Mouse (Mus musculus) forebrain, embryonic 12.5 days (tissue): ENCODE results near the gene Camta1. TPM values are rescaled to one million over a fixed set of nuclear protein-coding genes. Genes with fewer than 3 reads are reported as not detected.
A peak's percentile ranks its signal among the peaks of the same experiment; 100 is the strongest.

ENCODE experiments used
- ATAC-seq: fragments of 200-750 bp; cut with Nextera tagmentation; 2 replicates; pipeline ENCODE4 v1.8.0; 2017; ENCODE audit warnings: moderate TSS enrichment; ENCODE audit not compliant: low FRiP score
- H3K27ac ChIP-seq: fragments of 300-500 bp; sonication (generic); 2 replicates; pipeline ENCODE4 v1.5.1; 2016; ENCODE audit warnings: mild to moderate bottlenecking
- H3K27me3 ChIP-seq: fragments of 300-500 bp; sonication (generic); 2 replicates; pipeline ENCODE4 v1.6.1; 2016; ENCODE audit warnings: mild to moderate bottlenecking
- H3K36me3 ChIP-seq: fragments of 300-500 bp; sonication (generic); replicated peaks from 2 replicates; pipeline ENCODE4 v1.6.1; 2016; ENCODE audit warnings: mild to moderate bottlenecking
- H3K4me1 ChIP-seq: fragments of 300-500 bp; sonication (generic); 2 replicates; pipeline ENCODE4 v1.6.1; 2016
- H3K4me2 ChIP-seq: fragments of 300-500 bp; sonication (generic); 2 replicates; pipeline ENCODE4 v1.6.1; 2016; ENCODE audit warnings: mild to moderate bottlenecking, moderate library complexity
- H3K4me3 ChIP-seq: fragments of 300-500 bp; sonication (generic); replicated peaks from 2 replicates; pipeline ENCODE4 v1.5.1; 2016; ENCODE audit warnings: mild to moderate bottlenecking
- H3K9ac ChIP-seq: fragments of 300-500 bp; sonication (generic); 2 replicates; pipeline ENCODE4 v1.6.1; 2016; ENCODE audit warnings: mild to moderate bottlenecking
- H3K9me3 ChIP-seq: fragments of 300-500 bp; sonication (generic); 2 replicates; pipeline ENCODE4 v1.6.1; 2016
- WGBS: fragments of 180-500 bp; shearing (Covaris S2); methylation state at CpG from one replicate; pipeline ENCODE4 v1.1.7; 2016; 5-methylcytosine and 5-hydroxymethylcytosine counted together
- polyA plus RNA-seq: library from polyadenylated mRNA; unstranded; fragments of >200 nt; fragmentation: Nextera tagmentation; extraction: Ambion mirVana; gene quantifications from 2 replicates; pipeline ENCODE4 v1.2.1, GENCODE M21; 2016

Camta1 gene
- polyA plus RNA-seq, 1 experiment from 2014 or later = 164 TPM

GRCm38 (mm10) chr4:151194715-151195097, 667.0 kb downstream of the Camta1 start:
- no peak overlapping the region for H3K4me3 ChIP-seq
- no peaks in the 10 kb centered on the region for H3K9me3 ChIP-seq
- 0 out of 2 replicates have a peak, but pooled peaks cover 4% of the 10 kb centered on the region for H3K27me3 ChIP-seq
- H3K4me2 ChIP-seq = 0 out of 2 replicates have a peak overlapping the region, but pooled peaks have one; percentile 15
- 0 out of 2 replicates have a peak overlapping the region, but pooled peaks have one; percentile 53 for H3K27ac ChIP-seq
- no peak overlapping the region for H3K9ac ChIP-seq
- peaks cover 21% of the 10 kb centered on the region for H3K4me1 ChIP-seq
- 37% methylated on average over 4 of the region's 4 CpGs for WGBS
- peak; percentile 63; the same call in 1 of the 2 replicates for ATAC-seq
- H3K36me3 ChIP-seq = no peaks in the 10 kb centered on the region

- ATAC-seq = peak; percentile 71; the same call in 1 of the 2 replicates
- 22% methylated on average over 11 of the region's 11 CpGs for WGBS
- 0 out of 2 replicates have a peak overlapping the region, but pooled peaks have one; percentile 15 for H3K4me2 ChIP-seq
Observed at GRCm38 (mm10) chr4:151194030-151194714, 667.5 kb downstream of the Camta1 start.

GRCm38 (mm10) chr4:151186447-151186846, 675.2 kb downstream of the Camta1 start:
- WGBS = 17% methylated on average over 8 of the region's 8 CpGs
- Histone ChIP-seq H3K9ac (no peak overlapping the region), H3K36me3 (no peaks in the 10 kb centered on the region), H3K27me3 (0 out of 2 replicates have a peak, but pooled peaks cover 2% of the 10 kb centered on the region), H3K4me1 (no peaks in the 10 kb centered on the region), H3K4me2 (no peak overlapping the region), H3K4me3 (no peak overlapping the region), H3K9me3 (no peaks in the 10 kb centered on the region), H3K27ac (no peak overlapping the region)
- peak; percentile 17; the same call in 1 of the 2 replicates for ATAC-seq

More at GRCm38 (mm10) chr4:151194030-151194714, 667.5 kb downstream of the Camta1 start:
- Histone ChIP-seq H3K4me3 (no peak overlapping the region), H3K4me1 (peaks cover 21% of the 10 kb centered on the region), H3K9me3 (no peaks in the 10 kb centered on the region), H3K27me3 (0 out of 2 replicates have a peak, but pooled peaks cover 4% of the 10 kb centered on the region), H3K27ac (peak overlapping the region; percentile 43; the same call in 1 of the 2 replicates), H3K9ac (no peak overlapping the region), H3K36me3 (no peaks in the 10 kb centered on the region)

- Histone ChIP-seq H3K9me3 (no peaks in the 10 kb centered on the region), H3K27ac (no peak overlapping the region), H3K36me3 (no peaks in the 10 kb centered on the region), H3K9ac (no peak overlapping the region), H3K4me1 (peaks cover 3% of the 10 kb centered on the region; the same call in 1 of the 2 replicates), H3K4me3 (no peak overlapping the region), H3K27me3 (0 out of 2 replicates have a peak, but pooled peaks cover 2% of the 10 kb centered on the region), H3K4me2 (no peak overlapping the region)
- ATAC-seq = no peak
- 10% methylated on average over 1 of the region's 1 CpGs for WGBS
Observed at GRCm38 (mm10) chr4:151185750-151186149, 675.9 kb downstream of the Camta1 start.

- H3K4me1 ChIP-seq = peaks cover 28% of the 10 kb centered on the region
- H3K4me3 ChIP-seq = no peak overlapping the region
- H3K27ac ChIP-seq = no peak overlapping the region
- H3K27me3 ChIP-seq = peaks cover 5% of the 10 kb centered on the region; the same call in 1 of the 2 replicates
- H3K9me3 ChIP-seq = no peaks in the 10 kb centered on the region
- no peak overlapping the region for H3K4me2 ChIP-seq
- H3K36me3 ChIP-seq = no peaks in the 10 kb centered on the region
- no peak overlapping the region for H3K9ac ChIP-seq
- no peak for ATAC-seq
- 44% methylated on average over 7 of the region's 7 CpGs for WGBS
Observed at GRCm38 (mm10) chr4:151180394-151180902, 681.2 kb downstream of the Camta1 start.

GRCm38 (mm10) chr4:151179639-151180038, 682.0 kb downstream of the Camta1 start:
- H3K4me1 ChIP-seq = peaks cover 28% of the 10 kb centered on the region
- ATAC-seq = no peak
- H3K36me3 ChIP-seq = no peaks in the 10 kb centered on the region
- WGBS = 75% methylated on average over 3 of the region's 3 CpGs
- H3K27me3 ChIP-seq = peaks cover 5% of the 10 kb centered on the region; the same call in 1 of the 2 replicates
- H3K4me2 ChIP-seq = no peak overlapping the region
- no peak overlapping the region for H3K27ac ChIP-seq
- no peak overlapping the region for H3K4me3 ChIP-seq
- H3K9me3 ChIP-seq = no peaks in the 10 kb centered on the region
- H3K9ac ChIP-seq = no peak overlapping the region

GRCm38 (mm10) chr4:151178970-151179378, 682.7 kb downstream of the Camta1 start:
- H3K9me3 ChIP-seq = no peaks in the 10 kb centered on the region
- H3K4me1 ChIP-seq = peaks cover 28% of the 10 kb centered on the region
- no peak for ATAC-seq
- WGBS = 52% methylated on average over 8 of the region's 8 CpGs
- H3K9ac ChIP-seq = no peak overlapping the region
- peaks cover 5% of the 10 kb centered on the region; the same call in 1 of the 2 replicates for H3K27me3 ChIP-seq
- H3K36me3 ChIP-seq = no peaks in the 10 kb centered on the region
- no peak overlapping the region for H3K27ac ChIP-seq
- no peak overlapping the region for H3K4me3 ChIP-seq
- no peak overlapping the region for H3K4me2 ChIP-seq

- Histone ChIP-seq H3K27me3 (peaks cover 18% of the 10 kb centered on the region), H3K27ac (no peak overlapping the region)
- ATAC-seq = peak; percentile 36; the same call in 1 of the 2 replicates
Observed at GRCm38 (mm10) chr4:151172526-151172925, 689.1 kb downstream of the Camta1 start.

GRCm38 (mm10) chr4:151171117-151171516, 690.6 kb downstream of the Camta1 start:
- peaks cover 17% of the 10 kb centered on the region for H3K27me3 ChIP-seq
- no peaks in the 10 kb centered on the region for H3K9me3 ChIP-seq
- H3K4me3 ChIP-seq = no peak overlapping the region
- H3K36me3 ChIP-seq = no peaks in the 10 kb centered on the region
- 81% methylated on average over 3 of the region's 3 CpGs for WGBS
- H3K9ac ChIP-seq = no peak overlapping the region
- H3K27ac ChIP-seq = no peak overlapping the region
- H3K4me2 ChIP-seq = no peak overlapping the region
- ATAC-seq = no peak
- H3K4me1 ChIP-seq = peaks cover 15% of the 10 kb centered on the region

More at GRCm38 (mm10) chr4:151172526-151172925, 689.1 kb downstream of the Camta1 start:
- Histone ChIP-seq H3K4me3 (no peak overlapping the region), H3K9me3 (no peaks in the 10 kb centered on the region), H3K9ac (no peak overlapping the region), H3K4me2 (no peak overlapping the region), H3K36me3 (no peaks in the 10 kb centered on the region), H3K4me1 (peaks cover 14% of the 10 kb centered on the region)
- WGBS = 49% methylated on average over 8 of the region's 8 CpGs

GRCm38 (mm10) chr4:151170658-151171057, 691.0 kb downstream of the Camta1 start:
- H3K9ac ChIP-seq = no peak overlapping the region
- no peak overlapping the region for H3K4me2 ChIP-seq
- peak; percentile 12; the same call in 1 of the 2 replicates for ATAC-seq

GRCm38 (mm10) chr4:151166969-151167368, 694.7 kb downstream of the Camta1 start:
- 85% methylated on average over 6 of the region's 6 CpGs for WGBS
- Histone ChIP-seq H3K9ac (no peak overlapping the region), H3K27me3 (peaks cover 17% of the 10 kb centered on the region), H3K9me3 (no peaks in the 10 kb centered on the region), H3K4me1 (peaks cover 24% of the 10 kb centered on the region), H3K36me3 (no peaks in the 10 kb centered on the region), H3K4me3 (no peak overlapping the region), H3K27ac (no peak overlapping the region), H3K4me2 (no peak overlapping the region)
- no peak for ATAC-seq

More at GRCm38 (mm10) chr4:151170658-151171057, 691.0 kb downstream of the Camta1 start:
- Histone ChIP-seq H3K4me3 (no peak overlapping the region), H3K4me1 (peaks cover 20% of the 10 kb centered on the region), H3K9me3 (no peaks in the 10 kb centered on the region), H3K36me3 (no peaks in the 10 kb centered on the region), H3K27me3 (peaks cover 19% of the 10 kb centered on the region), H3K27ac (no peak overlapping the region)
- 72% methylated on average over 18 of the region's 18 CpGs for WGBS

- peaks cover 28% of the 10 kb centered on the region for H3K27me3 ChIP-seq
- H3K9ac ChIP-seq = no peak overlapping the region
- WGBS = 14% methylated on average over 10 of the region's 10 CpGs
- H3K4me1 ChIP-seq = peaks cover 18% of the 10 kb centered on the region
- H3K27ac ChIP-seq = 0 out of 2 replicates have a peak overlapping the region, but pooled peaks have one; percentile 14
- no peaks in the 10 kb centered on the region for H3K36me3 ChIP-seq
- no peaks in the 10 kb centered on the region for H3K9me3 ChIP-seq
- peak; percentile 39; the same call in 1 of the 2 replicates for ATAC-seq
- H3K4me3 ChIP-seq = no peak overlapping the region
- 0 out of 2 replicates have a peak overlapping the region, but pooled peaks have one; percentile 2 for H3K4me2 ChIP-seq
Observed at GRCm38 (mm10) chr4:151165539-151165938, 696.1 kb downstream of the Camta1 start.
